In the genomic region with DNA sequence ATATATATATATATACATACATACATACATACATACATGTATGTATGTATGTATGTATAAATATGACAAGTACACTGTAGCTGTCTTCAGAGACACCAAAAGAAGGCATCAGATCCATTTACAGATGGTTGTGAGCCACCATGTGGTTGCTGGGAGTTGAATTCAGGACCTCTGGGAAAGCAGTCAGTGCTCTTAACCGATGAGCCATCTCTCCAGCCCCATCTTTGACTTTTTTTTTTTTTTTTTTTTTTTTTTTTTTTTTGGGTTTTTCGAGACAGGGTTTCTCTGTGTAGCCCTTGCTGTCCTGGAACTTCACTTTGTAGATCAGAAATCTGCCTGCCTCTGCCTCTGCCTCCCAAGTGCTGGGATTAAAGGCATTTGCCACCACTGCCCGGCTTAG, we compare ENCODE assay signal across 15 mouse cellular contexts. TPM values are rescaled to one million over a fixed set of nuclear protein-coding genes. Genes with fewer than 3 reads are reported as not detected.
"Had no signal": no experiment of that assay in that cellular context is flagged by ENCODE, and none has a peak within 500 bp of the region (broad histone marks: within the 10 kb centered on the region; RNA-seq: fewer than 3 reads in every experiment).

No protein-coding gene starts in this region.

RNA-seq across cellular contexts. Expression of gene Qrich2, which starts 2.3 kb away (rescaled TPM):
- total RNA-seq: heart, postnatal 10 days; heart, postnatal 14 days; heart, postnatal 25 days; hematopoietic stem cell, adult 5-6 weeks; hindbrain, postnatal 0 days; layer of hippocampus, adult 18-20 months; layer of hippocampus, postnatal 25 days; layer of hippocampus, postnatal 36 days had no signal
- polyA plus RNA-seq: heart, embryonic 12.5 days; heart, embryonic 13.5 days; heart, embryonic 14.5 days; heart, embryonic 15.5 days; heart, postnatal 0 days; hindbrain, embryonic 14.5 days; inflammation-experienced regulatory T-cells, adult 6 months had no signal
